Mouse (Mus musculus): ENCODE measurements around the gene Gm10337.
A peak's percentile ranks its signal among the peaks of the same experiment; 100 is the strongest.

The Gm10337 gene

DNA sequence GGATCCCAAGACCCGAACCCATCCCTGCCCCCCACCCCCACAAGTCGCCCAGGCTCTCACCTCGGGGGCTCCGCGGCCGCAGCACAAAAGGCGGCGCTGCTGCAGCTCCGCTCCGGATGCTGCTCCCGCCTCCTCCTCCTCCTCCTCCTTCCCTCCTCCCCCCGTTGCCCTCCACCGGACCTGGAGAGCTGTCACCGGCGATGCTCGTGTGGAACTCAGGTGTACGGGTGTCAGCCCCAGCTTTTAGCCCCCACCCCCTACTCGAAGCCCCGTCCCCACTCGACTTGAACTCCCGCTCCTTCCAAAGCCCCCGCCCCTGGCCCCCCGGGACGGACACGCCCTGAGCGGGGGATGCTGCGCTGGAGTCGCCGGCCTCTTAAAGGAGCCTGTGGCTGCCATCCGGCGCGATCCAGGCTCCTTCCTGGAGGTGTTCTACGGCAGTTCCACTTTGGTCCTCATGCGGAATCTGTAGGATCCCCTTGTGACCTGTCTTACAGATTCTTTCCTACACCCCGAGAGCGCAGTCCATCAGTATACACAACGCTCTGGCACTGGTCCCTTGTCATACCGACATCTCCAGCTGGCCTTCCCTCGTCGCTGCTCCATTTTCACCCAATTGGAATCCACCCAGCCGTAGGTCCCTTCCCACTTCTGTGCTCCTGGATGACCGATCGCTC, 13.3 kb downstream of the Gm10337 start, which contains the start of gene Map3k12:
Gene Map3k12, minus strand, starts transcription at position 337 of the 677 bp plus-strand sequence.
- DNase-seq (ENCODE audit: low spot score in 2 of 2) = peak in 1 of 2 experiments; percentile 76

DNA sequence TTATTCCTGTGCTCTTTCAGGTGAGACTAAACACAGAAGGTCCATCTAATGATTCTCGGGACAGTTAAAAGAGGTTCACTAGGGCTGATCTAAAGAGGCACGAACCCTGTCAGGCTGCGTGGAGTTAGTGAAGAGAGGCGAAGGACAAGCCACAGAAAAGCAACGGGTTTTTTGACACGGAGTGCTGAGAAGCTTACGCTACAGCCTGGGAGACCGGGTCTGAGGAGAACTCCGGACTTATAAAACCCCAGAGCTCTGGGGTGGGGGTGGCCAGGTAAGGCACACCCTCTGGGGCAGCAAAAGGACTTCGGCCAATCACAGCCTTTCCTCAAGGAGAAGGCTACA, 14.1 kb downstream of the Gm10337 start:
- no peak for DNase-seq (ENCODE audit: low spot score in 2 of 2)

- DNase-seq (ENCODE audit: low spot score in 2 of 2) = peak; percentile 100
Measured at GRCm38 (mm10) chr15:102517976-102518858, 14.7 kb downstream of the Gm10337 start, which contains the start of gene Tarbp2. TSS of gene Tarbp2 (plus strand) at chr15:102518192.

- DNase-seq (ENCODE audit: low spot score in 2 of 2) = no peak
Measured at GRCm38 (mm10) chr15:102518859-102519201, 15.3 kb downstream of the Gm10337 start.

DNA sequence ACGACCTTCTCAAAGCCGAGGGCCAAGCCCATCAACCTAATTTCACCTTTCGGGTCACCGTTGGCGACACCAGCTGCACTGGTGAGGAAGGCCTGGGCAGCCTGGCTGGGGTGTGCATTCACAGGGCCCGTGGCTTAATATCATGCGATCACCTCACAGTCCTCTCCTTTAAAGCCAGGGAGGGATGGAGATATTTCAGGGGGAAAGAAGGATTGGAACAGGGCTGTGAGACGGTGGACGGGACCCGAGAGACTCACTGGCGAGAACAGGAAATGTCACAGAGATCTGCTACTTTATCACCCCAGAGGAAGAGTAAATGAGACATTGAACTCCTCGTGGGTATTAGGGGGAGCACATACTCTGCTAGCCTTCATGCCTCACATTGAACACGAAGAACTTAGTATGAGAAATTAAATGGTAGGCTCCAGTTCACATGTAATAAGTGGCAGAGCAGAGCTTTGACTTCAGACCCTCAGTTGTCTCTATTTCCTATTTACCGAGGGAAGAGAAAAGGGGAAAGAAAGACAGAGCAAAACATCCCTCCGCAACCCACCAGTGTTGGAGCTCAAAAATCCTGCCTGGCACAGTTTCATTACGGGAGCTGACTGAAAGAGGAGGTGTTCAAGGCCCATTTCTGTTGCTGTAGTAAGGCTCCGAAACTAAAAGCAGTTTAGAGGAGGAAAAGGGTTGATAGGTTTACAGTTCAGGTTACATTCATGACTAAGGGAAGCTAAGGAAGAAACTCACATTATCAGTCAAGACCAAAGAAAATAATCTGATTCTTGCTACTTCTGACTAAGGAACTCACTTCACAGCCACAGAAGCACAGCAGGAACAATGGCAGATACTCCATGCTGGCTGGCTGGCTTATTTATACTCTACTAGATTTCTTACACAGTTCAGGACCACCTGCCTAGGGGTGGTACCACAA, 16.0 kb downstream of the Gm10337 start:
- no peak for DNase-seq (ENCODE audit: low spot score in 2 of 2)

DNA sequence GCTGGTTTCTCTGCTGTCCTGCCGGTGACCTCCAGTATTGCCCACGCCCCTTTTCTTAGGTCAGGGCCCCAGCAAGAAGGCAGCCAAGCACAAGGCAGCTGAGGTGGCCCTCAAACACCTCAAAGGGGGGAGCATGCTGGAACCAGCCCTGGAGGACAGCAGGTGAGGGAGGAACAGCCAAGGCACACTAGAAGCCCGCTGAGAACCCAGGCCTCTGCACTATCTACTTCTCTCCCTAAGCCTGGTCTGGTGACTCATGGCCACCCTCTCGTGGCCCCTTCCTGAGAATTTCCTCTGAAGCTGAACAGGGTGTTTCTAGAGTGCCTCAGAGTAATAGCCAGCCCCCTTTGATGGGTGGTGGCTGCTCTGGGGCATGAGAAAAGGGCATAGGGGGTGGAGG, 16.9 kb downstream of the Gm10337 start:
- DNase-seq (ENCODE audit: low spot score in 2 of 2) = no peak

DNA sequence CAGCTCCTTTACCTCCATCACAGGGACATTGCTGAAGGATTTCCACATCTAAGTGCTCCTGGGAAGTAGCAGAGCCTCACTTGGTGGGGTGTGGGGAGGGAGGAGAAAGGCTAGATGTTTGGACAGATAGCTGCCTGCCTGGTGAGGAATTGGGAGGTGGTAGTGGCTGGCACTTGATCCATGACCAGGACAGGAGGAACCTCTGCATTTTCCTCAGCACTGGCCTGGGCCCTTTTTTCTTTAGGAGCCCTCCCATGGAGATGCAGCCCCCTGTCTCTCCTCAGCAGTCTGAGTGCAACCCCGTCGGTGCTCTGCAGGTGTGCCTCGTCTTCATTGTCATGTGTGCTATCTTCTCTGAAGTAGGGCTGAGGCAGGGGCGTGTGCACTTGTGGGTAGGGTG, 18.0 kb downstream of the Gm10337 start:
- no peak for DNase-seq (ENCODE audit: low spot score in 2 of 2)

- DNase-seq (ENCODE audit: low spot score in 2 of 2) = peak in 1 of 2 experiments; percentile 86
Measured at GRCm38 (mm10) chr15:102524892-102525485, 21.5 kb downstream of the Gm10337 start, which contains the start of gene Npff. TSS of gene Npff (minus strand) at chr15:102524942.

GRCm38 (mm10) chr15:102526111-102527002, 22.8 kb downstream of the Gm10337 start:
- DNase-seq (ENCODE audit: low spot score in 2 of 2) = no peak

- DNase-seq (ENCODE audit: low spot score in 2 of 2) = no peak
Measured at GRCm38 (mm10) chr15:102527936-102528335, 24.4 kb downstream of the Gm10337 start.

- DNase-seq (ENCODE audit: low spot score in 2 of 2) = no peak
Measured at GRCm38 (mm10) chr15:102528396-102528795, 24.9 kb downstream of the Gm10337 start.

DNA sequence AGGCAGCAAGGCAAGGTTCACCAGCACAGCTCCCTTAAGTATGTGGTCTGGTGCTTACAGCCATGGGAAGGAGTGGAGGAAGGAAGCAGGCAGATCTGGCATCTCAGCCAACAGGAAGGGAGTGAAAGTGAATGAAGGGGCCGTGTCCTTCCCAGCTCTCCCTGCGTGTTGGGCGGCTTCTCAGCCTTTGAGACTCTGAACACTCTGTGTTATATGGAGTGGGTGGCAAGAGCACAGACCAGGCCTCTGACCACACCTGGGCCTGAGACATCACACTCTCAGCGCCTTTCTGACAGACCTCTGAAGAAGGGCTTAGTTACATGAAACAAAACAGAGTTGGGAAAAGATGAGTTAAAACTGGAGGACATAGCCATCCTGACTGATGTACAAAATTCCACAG, 27.0 kb downstream of the Gm10337 start:
- no peak for DNase-seq (ENCODE audit: low spot score in 2 of 2)

GRCm38 (mm10) chr15:102531586-102531985, 28.1 kb downstream of the Gm10337 start:
- DNase-seq (ENCODE audit: low spot score in 2 of 2) = no peak

DNA sequence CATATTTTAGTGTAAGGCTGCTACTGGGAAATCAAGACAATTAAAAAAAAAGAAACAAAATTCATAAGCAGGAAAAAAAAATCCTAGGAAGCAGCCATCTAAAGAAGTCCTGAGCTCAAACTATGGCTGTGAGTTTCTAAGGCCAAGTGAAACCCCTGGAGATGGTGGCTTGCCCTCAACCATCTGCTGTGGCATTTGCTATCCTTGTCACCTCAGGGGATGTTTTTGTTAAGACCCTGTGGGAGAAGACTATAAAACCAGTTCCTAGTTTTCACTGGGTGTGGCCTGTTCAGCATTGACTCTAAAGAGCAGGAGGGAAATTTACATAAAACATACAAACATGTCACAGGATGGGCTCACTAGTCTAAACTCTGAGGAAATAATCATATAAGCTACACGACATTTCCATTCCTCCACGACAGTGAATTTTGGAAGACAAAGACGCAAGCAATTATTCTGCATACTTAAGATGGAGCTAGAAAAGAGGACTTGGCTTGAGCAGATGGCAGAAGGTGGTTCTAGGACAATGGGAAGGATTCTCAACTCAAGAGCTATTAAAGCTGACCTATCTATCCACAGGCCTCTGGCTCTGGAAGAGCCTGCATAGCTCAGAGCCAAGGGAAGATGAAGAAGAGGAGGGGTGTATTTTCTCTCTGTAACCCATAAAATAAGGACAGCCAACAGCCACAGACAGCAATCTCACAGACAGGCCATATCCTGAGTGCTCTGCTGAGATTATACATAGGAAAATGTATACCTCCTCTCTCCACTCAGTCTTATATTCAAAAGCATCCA, 28.8 kb downstream of the Gm10337 start:
- DNase-seq (ENCODE audit: low spot score in 2 of 2) = no peak

GRCm38 (mm10) chr15:102533926-102534325, 30.4 kb downstream of the Gm10337 start:
- DNase-seq (ENCODE audit: low spot score in 2 of 2) = no peak

DNA sequence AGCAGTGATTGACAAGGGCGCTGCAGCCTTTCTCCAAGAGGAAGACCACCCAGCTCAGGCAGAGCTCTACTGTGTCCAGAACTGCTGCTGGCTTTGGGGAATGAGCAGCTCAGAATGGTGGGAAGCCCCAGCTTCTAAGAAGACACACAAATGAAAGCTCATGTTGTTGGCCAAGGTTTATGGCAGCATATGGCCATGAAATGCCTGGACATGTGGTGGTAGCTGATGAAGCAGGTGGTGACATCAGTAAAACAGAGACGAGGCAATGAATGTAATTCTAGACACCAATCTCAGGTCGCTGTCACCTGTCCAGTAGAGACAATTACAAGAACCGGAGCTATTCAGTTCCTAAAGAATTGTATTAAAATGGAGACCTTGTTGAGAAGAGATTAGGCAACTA, 41.3 kb downstream of the Gm10337 start:
- no peak for DNase-seq (ENCODE audit: low spot score in 2 of 2)

DNA sequence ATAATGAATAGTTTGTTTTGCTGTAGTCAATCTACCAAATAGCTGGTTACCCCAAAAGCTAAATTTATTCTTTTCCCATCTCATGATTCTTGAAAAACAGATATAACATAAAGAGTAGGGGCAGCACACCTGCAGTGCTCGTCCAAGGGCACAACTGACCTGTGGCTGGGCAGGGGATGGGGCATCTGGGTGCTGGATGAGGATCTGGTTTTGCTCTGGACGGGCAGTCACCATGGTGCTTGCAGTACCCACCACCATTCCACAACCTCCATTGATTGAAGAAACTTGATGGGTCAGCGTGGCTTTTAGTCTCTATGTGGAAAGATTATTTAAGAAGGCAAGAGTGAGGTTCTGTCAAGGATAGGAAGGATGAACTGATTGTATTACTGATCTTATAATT, 42.7 kb downstream of the Gm10337 start:
- DNase-seq (ENCODE audit: low spot score in 2 of 2) = no peak

GRCm38 (mm10) chr15:102546677-102547427, 43.3 kb downstream of the Gm10337 start:
- DNase-seq (ENCODE audit: low spot score in 2 of 2) = peak; percentile 70 to 94

- no peak for DNase-seq (ENCODE audit: low spot score in 2 of 2)
Measured at GRCm38 (mm10) chr15:102547478-102547877, 44.0 kb downstream of the Gm10337 start.
